Mouse (Mus musculus): ENCODE measurements around the gene Tmem151b. TPM values are rescaled to one million over a fixed set of nuclear protein-coding genes. Genes with fewer than 3 reads are reported as not detected.

Tmem151b gene
- total and polyA plus RNA-seq, 3 experiments = under 0.01 TPM; not detected in 2

GRCm38 (mm10) chr17:45579554-45579953 lies 30.1 kb upstream of the Tmem151b start:
- H3K4me1 ChIP-seq (ENCODE audit: insufficient read depth, low read depth, low read length) = peaks cover 78% of the 10 kb centered on the region
- peaks cover 19% of the 10 kb centered on the region for H3K36me3 ChIP-seq (replicated peaks)

GRCm38 (mm10) chr17:45578843-45579242 lies 29.4 kb upstream of the Tmem151b start:
- Histone ChIP-seq H3K4me3 (ENCODE audit: low read depth, low read length) (no peak overlapping the region), H3K4me1 (ENCODE audit: insufficient read depth, low read depth, low read length) (peaks cover 77% of the 10 kb centered on the region), H3K9me3 (replicated peaks) (no peaks in the 10 kb centered on the region), H3K36me3 (replicated peaks) (peaks cover 14% of the 10 kb centered on the region), H3K27me3 (ENCODE audit: insufficient read depth, low read length) (no peaks in the 10 kb centered on the region)
- TF ChIP-seq TAL1 (conservative IDR thresholded peaks at IDR 0.05; ENCODE audit: low read depth, low read length) (no peak), GATA1 (IDR thresholded peaks at IDR 0.05; ENCODE audit: borderline replicate concordance, low read length) (no peak), CTCF (IDR thresholded peaks at IDR 0.05; ENCODE audit: low read depth, low read length) (peak; percentile 31; the same call in 1 of the 2 replicates)
- no peak for ATAC-seq (ENCODE audit: extremely low read depth, insufficient number of reproducible peaks, low FRiP score, poor library complexity, severe bottlenecking)
- no peak for DNase-seq (ENCODE audit: low spot score)

More at GRCm38 (mm10) chr17:45579554-45579953, 30.1 kb upstream of the Tmem151b start:
- TF ChIP-seq GATA2 (IDR thresholded peaks at IDR 0.05; ENCODE audit: borderline replicate concordance, low read depth, low read length) (no peak), POLR2AphosphoS5 (IDR thresholded peaks at IDR 0.05; ENCODE audit: insufficient replicate concordance, low read depth, low read length) (no peak), GATA1 (IDR thresholded peaks at IDR 0.05; ENCODE audit: borderline replicate concordance, low read length) (no peak), CTCF (IDR thresholded peaks at IDR 0.05; ENCODE audit: low read depth, low read length) (no peak)
- no peaks in the 10 kb centered on the region for H3K27me3 ChIP-seq (ENCODE audit: insufficient read depth, low read length)
- no peaks in the 10 kb centered on the region for H3K9me3 ChIP-seq (replicated peaks)
- DNase-seq (ENCODE audit: low spot score) (no peak), ATAC-seq (ENCODE audit: extremely low read depth, insufficient number of reproducible peaks, low FRiP score, poor library complexity, severe bottlenecking) (no peak)
- H3K4me3 ChIP-seq (ENCODE audit: low read depth, low read length) = no peak overlapping the region

GRCm38 (mm10) chr17:45578242-45578641 lies 28.8 kb upstream of the Tmem151b start:
- TF ChIP-seq GATA1 (IDR thresholded peaks at IDR 0.05; ENCODE audit: borderline replicate concordance, low read length) (no peak), GATA2 (IDR thresholded peaks at IDR 0.05; ENCODE audit: borderline replicate concordance, low read depth, low read length) (no peak), POLR2AphosphoS5 (IDR thresholded peaks at IDR 0.05; ENCODE audit: insufficient replicate concordance, low read depth, low read length) (no peak), TAL1 (conservative IDR thresholded peaks at IDR 0.05; ENCODE audit: low read depth, low read length) (no peak), CTCF (IDR thresholded peaks at IDR 0.05; ENCODE audit: low read depth, low read length) (no peak)
- no peak for ATAC-seq (ENCODE audit: extremely low read depth, insufficient number of reproducible peaks, low FRiP score, poor library complexity, severe bottlenecking)
- Histone ChIP-seq H3K4me1 (ENCODE audit: insufficient read depth, low read depth, low read length) (peaks cover 73% of the 10 kb centered on the region), H3K36me3 (replicated peaks) (peaks cover 12% of the 10 kb centered on the region), H3K4me3 (ENCODE audit: low read depth, low read length) (no peak overlapping the region), H3K9me3 (replicated peaks) (no peaks in the 10 kb centered on the region), H3K27me3 (ENCODE audit: insufficient read depth, low read length) (no peaks in the 10 kb centered on the region)
- no peak for DNase-seq (ENCODE audit: low spot score)

- TF ChIP-seq POLR2AphosphoS5 (IDR thresholded peaks at IDR 0.05; ENCODE audit: insufficient replicate concordance, low read depth, low read length) (no peak), TAL1 (conservative IDR thresholded peaks at IDR 0.05; ENCODE audit: low read depth, low read length) (no peak), GATA1 (IDR thresholded peaks at IDR 0.05; ENCODE audit: borderline replicate concordance, low read length) (no peak), CTCF (IDR thresholded peaks at IDR 0.05; ENCODE audit: low read depth, low read length) (no peak), GATA2 (IDR thresholded peaks at IDR 0.05; ENCODE audit: borderline replicate concordance, low read depth, low read length) (no peak)
- Histone ChIP-seq H3K4me1 (ENCODE audit: insufficient read depth, low read depth, low read length) (peaks cover 61% of the 10 kb centered on the region), H3K27me3 (ENCODE audit: insufficient read depth, low read length) (no peaks in the 10 kb centered on the region), H3K36me3 (replicated peaks) (peaks cover 33% of the 10 kb centered on the region), H3K4me3 (ENCODE audit: low read depth, low read length) (peak overlapping the region; percentile 22; the same call in 1 of the 2 replicates), H3K9me3 (replicated peaks) (no peaks in the 10 kb centered on the region)
- ATAC-seq (ENCODE audit: extremely low read depth, insufficient number of reproducible peaks, low FRiP score, poor library complexity, severe bottlenecking) (no peak), DNase-seq (ENCODE audit: low spot score) (no peak)
Measured at GRCm38 (mm10) chr17:45575123-45575897, 25.8 kb upstream of the Tmem151b start.

GRCm38 (mm10) chr17:45574129-45574761 lies 24.8 kb upstream of the Tmem151b start:
- TF ChIP-seq TAL1 (conservative IDR thresholded peaks at IDR 0.05; ENCODE audit: low read depth, low read length) (no peak), CTCF (IDR thresholded peaks at IDR 0.05; ENCODE audit: low read depth, low read length) (no peak), GATA1 (IDR thresholded peaks at IDR 0.05; ENCODE audit: borderline replicate concordance, low read length) (no peak), POLR2AphosphoS5 (IDR thresholded peaks at IDR 0.05; ENCODE audit: insufficient replicate concordance, low read depth, low read length) (no peak), GATA2 (IDR thresholded peaks at IDR 0.05; ENCODE audit: borderline replicate concordance, low read depth, low read length) (no peak)
- peak; percentile 74 for DNase-seq (ENCODE audit: low spot score)
- Histone ChIP-seq H3K9me3 (replicated peaks) (no peaks in the 10 kb centered on the region), H3K4me1 (ENCODE audit: insufficient read depth, low read depth, low read length) (peaks cover 61% of the 10 kb centered on the region), H3K4me3 (ENCODE audit: low read depth, low read length) (peak overlapping the region; percentile 92), H3K36me3 (replicated peaks) (peaks cover 38% of the 10 kb centered on the region), H3K27me3 (ENCODE audit: insufficient read depth, low read length) (no peaks in the 10 kb centered on the region)
- ATAC-seq (ENCODE audit: extremely low read depth, insufficient number of reproducible peaks, low FRiP score, poor library complexity, severe bottlenecking) = peak; percentile 41

- H3K4me3 ChIP-seq (ENCODE audit: low read depth, low read length) = peak overlapping the region; percentile 92
- H3K36me3 ChIP-seq (replicated peaks) = peaks cover 43% of the 10 kb centered on the region
- no peaks in the 10 kb centered on the region for H3K27me3 ChIP-seq (ENCODE audit: insufficient read depth, low read length)
- H3K9me3 ChIP-seq (replicated peaks) = no peaks in the 10 kb centered on the region
- TF ChIP-seq GATA2 (IDR thresholded peaks at IDR 0.05; ENCODE audit: borderline replicate concordance, low read depth, low read length) (no peak), CTCF (IDR thresholded peaks at IDR 0.05; ENCODE audit: low read depth, low read length) (no peak), GATA1 (IDR thresholded peaks at IDR 0.05; ENCODE audit: borderline replicate concordance, low read length) (no peak), TAL1 (conservative IDR thresholded peaks at IDR 0.05; ENCODE audit: low read depth, low read length) (no peak), POLR2AphosphoS5 (IDR thresholded peaks at IDR 0.05; ENCODE audit: insufficient replicate concordance, low read depth, low read length) (no peak)
- DNase-seq (ENCODE audit: low spot score) (peak; percentile 84), ATAC-seq (ENCODE audit: extremely low read depth, insufficient number of reproducible peaks, low FRiP score, poor library complexity, severe bottlenecking) (peak; percentile 50)
- peaks cover 66% of the 10 kb centered on the region for H3K4me1 ChIP-seq (ENCODE audit: insufficient read depth, low read depth, low read length)
Measured at GRCm38 (mm10) chr17:45573780-45574123, 24.3 kb upstream of the Tmem151b start.
